Mouse (Mus musculus): ENCODE results near the gene Acot3. TPM values are rescaled to one million over a fixed set of nuclear protein-coding genes. Genes with fewer than 3 reads are reported as not detected.
"Not testable (repeated sequence)": the region's sequence is repeated elsewhere in the genome, so short reads cannot be mapped to it uniquely, and the experiment has no call there.

Gene Acot3
- polyA plus RNA-seq, 1 experiment from 2014 or later = 1.4 TPM

DNA sequence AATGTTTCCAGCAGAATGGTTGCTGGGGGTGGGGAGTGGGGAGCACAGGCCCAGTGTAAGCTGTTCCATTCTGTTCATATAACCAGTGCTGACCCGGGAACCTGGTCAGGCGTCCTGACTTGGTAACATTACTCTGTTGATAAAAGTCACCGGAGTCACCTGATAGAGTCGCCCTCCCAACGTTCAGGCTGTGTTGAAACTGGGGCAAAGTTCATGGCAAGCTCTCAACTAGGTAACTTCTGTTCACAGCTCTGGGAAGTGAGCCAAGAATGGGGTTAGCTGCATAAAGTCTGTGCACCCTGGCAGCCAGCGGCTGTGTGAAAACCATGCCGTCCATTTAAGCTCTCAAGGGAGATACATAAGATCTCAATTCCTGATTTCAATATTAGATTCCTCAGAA is 31.4 kb upstream of the Acot3 start:
- H3K27me3 ChIP-seq (replicated peaks; ENCODE audit: control insufficient read depth, insufficient read depth, low read length); H3K9me3 ChIP-seq (ENCODE audit: control insufficient read depth, low read length); H3K4me1 ChIP-seq (ENCODE audit: control insufficient read depth, insufficient read depth, low read depth, low read length); H3K27ac ChIP-seq (ENCODE audit: low read depth, low read length); H3K9ac ChIP-seq (ENCODE audit: low read depth, low read length); H3K4me2 ChIP-seq (ENCODE audit: low read length); H3K4me3 ChIP-seq (ENCODE audit: low read length); H3K36me3 ChIP-seq (ENCODE audit: control insufficient read depth, insufficient read depth, low read length): not testable (repeated sequence)
- peak; percentile 67 for ATAC-seq
- WGBS = 51% methylated on average over 7 of the region's 7 CpGs

DNA sequence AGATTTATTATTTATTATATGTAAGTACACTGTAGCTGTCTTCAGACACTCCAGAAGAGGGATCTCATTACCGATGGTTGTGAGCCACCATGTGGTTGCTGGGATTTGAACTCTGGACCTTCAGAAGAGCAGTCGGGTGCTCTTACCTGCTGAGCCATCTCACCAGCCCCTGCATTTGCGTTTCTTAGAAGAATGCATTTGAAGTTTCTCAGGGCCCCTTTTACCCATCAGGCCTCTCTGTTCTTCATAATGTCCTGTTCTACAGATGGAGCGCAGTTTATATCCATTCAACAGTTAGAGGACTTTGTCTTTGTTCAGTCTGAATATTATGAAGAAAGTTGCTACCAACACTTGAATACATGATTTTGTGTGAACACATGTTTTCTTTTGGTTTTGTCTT is 29.7 kb upstream of the Acot3 start:
- H3K9me3 ChIP-seq (ENCODE audit: control insufficient read depth, low read length); H3K27me3 ChIP-seq (replicated peaks; ENCODE audit: control insufficient read depth, insufficient read depth, low read length); H3K4me3 ChIP-seq (ENCODE audit: low read length); H3K4me2 ChIP-seq (ENCODE audit: low read length); H3K36me3 ChIP-seq (ENCODE audit: control insufficient read depth, insufficient read depth, low read length); H3K9ac ChIP-seq (ENCODE audit: low read depth, low read length); H3K4me1 ChIP-seq (ENCODE audit: control insufficient read depth, insufficient read depth, low read depth, low read length); ATAC-seq; H3K27ac ChIP-seq (ENCODE audit: low read depth, low read length): not testable (repeated sequence)
- WGBS = 95% methylated on average over 4 of the region's 4 CpGs

DNA sequence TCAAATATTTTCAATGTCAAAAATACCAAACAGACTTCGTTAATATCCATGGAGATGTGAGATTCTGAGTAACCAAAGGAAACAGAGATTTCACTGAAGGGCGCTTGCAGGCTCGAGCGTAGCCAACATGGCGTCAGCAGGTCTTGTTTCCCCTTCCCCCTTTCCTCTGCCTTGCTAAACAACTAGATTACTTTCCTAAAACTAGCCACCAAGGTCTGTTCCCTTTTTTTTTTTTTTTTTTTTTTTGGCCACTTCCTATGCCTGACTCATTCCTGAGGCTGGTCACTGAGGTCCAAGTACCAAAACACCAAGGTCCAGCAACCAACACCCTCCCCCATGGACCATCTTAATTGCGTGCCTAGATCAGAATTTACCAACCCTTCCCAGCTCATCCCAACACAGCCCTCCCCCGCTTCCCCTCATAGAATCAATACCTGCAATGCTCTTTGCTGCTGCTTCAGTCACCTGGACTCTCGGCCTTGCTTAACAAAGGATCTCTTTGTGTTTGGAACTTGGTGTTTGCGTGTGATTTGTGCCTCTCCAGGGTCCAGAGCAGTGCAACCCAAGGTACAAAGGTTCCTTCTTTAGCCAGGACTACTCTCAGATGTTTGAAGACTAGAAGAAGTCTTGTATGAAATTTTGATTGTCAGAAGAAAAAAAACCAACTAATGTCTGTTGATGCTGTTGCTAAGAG is 28.7 kb upstream of the Acot3 start:
- Histone ChIP-seq H3K4me1 (ENCODE audit: control insufficient read depth, insufficient read depth, low read depth, low read length) (no peaks in the 10 kb centered on the region), H3K36me3 (ENCODE audit: control insufficient read depth, insufficient read depth, low read length) (no peaks in the 10 kb centered on the region), H3K27ac (ENCODE audit: low read depth, low read length) (no peak overlapping the region), H3K9me3 (ENCODE audit: control insufficient read depth, low read length) (no peaks in the 10 kb centered on the region), H3K9ac (ENCODE audit: low read depth, low read length) (no peak overlapping the region), H3K27me3 (replicated peaks; ENCODE audit: control insufficient read depth, insufficient read depth, low read length) (no peaks in the 10 kb centered on the region), H3K4me2 (ENCODE audit: low read length) (no peak overlapping the region), H3K4me3 (ENCODE audit: low read length) (no peak overlapping the region)
- ATAC-seq = no peak
- 87% methylated on average over 9 of the region's 9 CpGs for WGBS

DNA sequence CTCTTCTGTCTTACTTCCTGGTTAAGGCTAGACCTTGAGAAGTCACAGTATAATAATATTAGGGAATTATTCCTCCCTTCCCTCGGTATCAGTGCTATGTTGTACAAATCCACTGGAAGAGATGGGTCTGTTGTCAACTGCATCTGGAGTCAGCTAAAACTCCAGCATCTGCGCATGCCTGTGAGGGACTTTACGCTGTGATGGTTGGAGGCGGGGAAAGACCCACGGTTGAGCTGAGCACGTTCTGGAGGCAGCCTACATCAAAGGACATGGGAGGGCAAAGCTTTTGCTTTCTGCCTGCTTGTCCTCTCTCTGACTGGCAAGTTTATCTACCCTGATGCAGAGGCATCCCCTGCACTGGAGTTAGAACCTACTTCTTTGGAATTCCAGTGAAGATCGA is 26.1 kb upstream of the Acot3 start:
- no peak overlapping the region for H3K9ac ChIP-seq (ENCODE audit: low read depth, low read length)
- no peak for ATAC-seq

DNA sequence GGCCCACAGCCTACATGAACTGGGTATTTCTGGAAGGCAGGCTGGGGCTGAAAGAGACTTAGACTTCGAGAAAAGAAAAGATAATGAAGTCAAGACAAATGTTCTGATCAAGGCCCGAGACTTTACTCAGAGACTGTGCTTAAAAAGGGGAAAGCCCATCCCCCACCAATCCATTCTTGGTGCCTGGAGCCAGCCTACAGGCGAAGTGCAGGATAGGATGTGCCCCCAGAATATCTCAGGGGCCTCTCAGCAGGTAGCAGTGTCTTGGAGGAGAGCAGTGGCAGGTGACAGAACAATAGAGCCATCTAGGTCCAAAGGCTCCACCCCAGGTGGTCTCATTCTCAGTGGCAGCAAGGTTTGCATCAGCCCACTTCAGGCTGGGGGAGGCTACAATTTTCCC is 23.6 kb upstream of the Acot3 start:
- H3K4me1 ChIP-seq (ENCODE audit: control insufficient read depth, insufficient read depth, low read depth, low read length); ATAC-seq; H3K27me3 ChIP-seq (replicated peaks; ENCODE audit: control insufficient read depth, insufficient read depth, low read length); H3K4me3 ChIP-seq (ENCODE audit: low read length); H3K27ac ChIP-seq (ENCODE audit: low read depth, low read length); H3K4me2 ChIP-seq (ENCODE audit: low read length); H3K9me3 ChIP-seq (ENCODE audit: control insufficient read depth, low read length); H3K36me3 ChIP-seq (ENCODE audit: control insufficient read depth, insufficient read depth, low read length); H3K9ac ChIP-seq (ENCODE audit: low read depth, low read length): not testable (repeated sequence)
- 32% methylated on average over 3 of the region's 3 CpGs for WGBS

More for the DNA sequence above, 26.1 kb upstream of the Acot3 start:
- WGBS = 91% methylated on average over 7 of the region's 7 CpGs
- no peaks in the 10 kb centered on the region for H3K9me3 ChIP-seq (ENCODE audit: control insufficient read depth, low read length)
- H3K27me3 ChIP-seq (replicated peaks; ENCODE audit: control insufficient read depth, insufficient read depth, low read length) = no peaks in the 10 kb centered on the region
- H3K4me1 ChIP-seq (ENCODE audit: control insufficient read depth, insufficient read depth, low read depth, low read length) = no peaks in the 10 kb centered on the region
- H3K36me3 ChIP-seq (ENCODE audit: control insufficient read depth, insufficient read depth, low read length) = no peaks in the 10 kb centered on the region
- no peak overlapping the region for H3K27ac ChIP-seq (ENCODE audit: low read depth, low read length)
- H3K4me3 ChIP-seq (ENCODE audit: low read length) = no peak overlapping the region
- H3K4me2 ChIP-seq (ENCODE audit: low read length) = no peak overlapping the region

DNA sequence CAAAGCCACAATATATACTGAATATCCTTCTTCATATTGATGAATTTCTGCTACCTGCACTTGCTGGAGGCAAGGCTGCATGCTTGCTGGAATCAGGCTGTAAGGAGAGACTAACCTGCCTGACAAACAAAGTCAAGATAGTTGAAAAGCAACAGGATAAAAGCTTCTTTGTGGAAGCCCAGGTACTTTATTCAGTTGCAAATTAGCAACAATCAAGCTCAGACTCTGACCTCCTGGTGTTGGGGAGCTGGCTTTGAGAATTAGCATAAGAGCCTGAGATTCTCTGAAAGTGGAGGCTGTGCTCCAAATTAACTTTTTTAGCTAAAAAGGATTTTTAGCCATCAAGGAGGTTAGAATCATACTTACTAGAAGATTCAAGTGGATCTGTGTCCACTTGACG is 22.9 kb upstream of the Acot3 start:
- not testable (repeated sequence) for H3K27me3 ChIP-seq (replicated peaks; ENCODE audit: control insufficient read depth, insufficient read depth, low read length); H3K4me2 ChIP-seq (ENCODE audit: low read length); ATAC-seq; H3K9ac ChIP-seq (ENCODE audit: low read depth, low read length); H3K9me3 ChIP-seq (ENCODE audit: control insufficient read depth, low read length); H3K4me3 ChIP-seq (ENCODE audit: low read length); H3K27ac ChIP-seq (ENCODE audit: low read depth, low read length); H3K4me1 ChIP-seq (ENCODE audit: control insufficient read depth, insufficient read depth, low read depth, low read length); H3K36me3 ChIP-seq (ENCODE audit: control insufficient read depth, insufficient read depth, low read length)
- 93% methylated on average over 1 of the region's 1 CpGs for WGBS

DNA sequence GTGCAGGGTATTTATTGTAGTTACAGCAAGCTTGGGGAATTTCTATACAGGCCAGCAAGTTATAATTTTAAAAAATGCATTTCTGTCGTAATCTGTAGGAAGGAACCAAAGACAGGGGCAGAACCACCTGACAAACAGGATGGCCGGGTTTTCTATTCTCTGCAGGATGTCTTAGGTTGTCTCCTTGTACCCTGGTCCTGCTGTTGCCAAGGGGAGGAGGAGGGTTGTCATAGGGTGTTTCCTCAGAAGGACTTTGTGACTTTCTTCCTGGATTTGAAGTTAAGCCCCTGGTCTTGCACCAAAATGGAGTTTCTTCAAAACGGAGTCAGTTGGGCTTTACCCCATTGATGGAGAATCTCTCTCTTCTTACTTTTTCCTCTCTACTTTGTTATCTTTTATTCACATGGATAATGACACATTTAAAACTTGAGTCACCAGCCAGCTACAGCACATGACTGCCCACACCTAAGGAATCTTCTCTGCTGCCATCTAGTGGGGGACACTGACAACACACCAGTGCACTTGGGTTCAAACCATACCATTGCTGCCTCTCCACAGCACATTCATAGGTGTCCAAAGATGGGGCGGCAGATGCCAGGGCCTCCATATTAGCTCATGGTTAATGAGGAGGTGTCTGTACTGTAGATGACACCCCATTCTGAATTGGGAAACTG is 21.1 kb upstream of the Acot3 start:
- Histone ChIP-seq H3K9ac (ENCODE audit: low read depth, low read length) (no peak overlapping the region), H3K36me3 (ENCODE audit: control insufficient read depth, insufficient read depth, low read length) (no peaks in the 10 kb centered on the region), H3K27me3 (replicated peaks; ENCODE audit: control insufficient read depth, insufficient read depth, low read length) (no peaks in the 10 kb centered on the region), H3K27ac (ENCODE audit: low read depth, low read length) (no peak overlapping the region), H3K4me1 (ENCODE audit: control insufficient read depth, insufficient read depth, low read depth, low read length) (no peaks in the 10 kb centered on the region), H3K4me3 (ENCODE audit: low read length) (no peak overlapping the region), H3K9me3 (ENCODE audit: control insufficient read depth, low read length) (no peaks in the 10 kb centered on the region), H3K4me2 (ENCODE audit: low read length) (no peak overlapping the region)
- WGBS = 69% methylated on average over 4 of the region's 4 CpGs
- ATAC-seq = peak; percentile 73; the same call in 1 of the 2 replicates

DNA sequence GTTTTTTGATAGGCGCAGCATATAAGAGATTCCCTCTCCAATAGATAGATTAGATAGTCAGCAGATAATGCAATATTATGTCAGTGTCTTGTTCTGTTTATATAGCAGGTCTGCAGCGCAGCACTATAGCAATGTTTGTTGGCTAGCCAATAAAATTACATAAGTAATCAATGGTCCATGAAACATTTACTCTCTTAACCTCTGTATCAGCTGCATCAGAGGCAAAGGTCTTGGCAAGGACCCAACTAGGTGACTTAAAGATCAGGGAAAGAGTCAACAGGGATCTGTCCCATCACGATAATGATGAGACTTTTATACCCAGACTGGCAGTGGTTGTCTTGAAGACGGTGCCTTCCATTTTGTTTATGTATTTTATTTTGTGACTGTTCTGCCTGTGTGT is 19.1 kb upstream of the Acot3 start:
- ATAC-seq = no peak

DNA sequence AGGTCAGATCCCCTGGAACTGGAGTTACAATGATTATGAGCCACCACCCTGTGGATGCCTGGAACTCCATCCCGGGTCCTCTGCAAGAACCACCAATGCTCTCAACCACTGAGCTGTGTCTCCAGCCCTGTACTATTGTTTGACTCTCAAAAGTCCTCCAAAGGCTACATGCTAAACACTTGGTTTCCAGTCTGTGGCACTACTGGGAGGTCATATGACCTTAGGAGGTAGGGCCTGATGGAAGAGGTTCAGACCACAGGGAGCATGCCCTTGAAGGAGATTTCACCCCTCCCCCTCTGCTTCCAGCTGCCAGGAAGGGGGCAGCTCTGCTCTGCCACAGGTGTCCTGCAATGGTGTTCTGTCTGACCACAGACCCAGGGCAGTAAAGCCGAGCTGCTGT is 18.6 kb upstream of the Acot3 start:
- H3K36me3 ChIP-seq (ENCODE audit: control insufficient read depth, insufficient read depth, low read length); H3K4me3 ChIP-seq (ENCODE audit: low read length); H3K4me2 ChIP-seq (ENCODE audit: low read length); H3K4me1 ChIP-seq (ENCODE audit: control insufficient read depth, insufficient read depth, low read depth, low read length); H3K9ac ChIP-seq (ENCODE audit: low read depth, low read length); H3K27ac ChIP-seq (ENCODE audit: low read depth, low read length); H3K27me3 ChIP-seq (replicated peaks; ENCODE audit: control insufficient read depth, insufficient read depth, low read length); H3K9me3 ChIP-seq (ENCODE audit: control insufficient read depth, low read length); ATAC-seq: not testable (repeated sequence)
- 83% methylated on average over 2 of the region's 2 CpGs for WGBS

More for the DNA sequence above, 19.1 kb upstream of the Acot3 start:
- Histone ChIP-seq H3K4me3 (ENCODE audit: low read length) (no peak overlapping the region), H3K27me3 (replicated peaks; ENCODE audit: control insufficient read depth, insufficient read depth, low read length) (no peaks in the 10 kb centered on the region; the same call in 1 of the 2 replicates), H3K9me3 (ENCODE audit: control insufficient read depth, low read length) (no peaks in the 10 kb centered on the region), H3K4me1 (ENCODE audit: control insufficient read depth, insufficient read depth, low read depth, low read length) (no peaks in the 10 kb centered on the region), H3K27ac (ENCODE audit: low read depth, low read length) (no peak overlapping the region), H3K9ac (ENCODE audit: low read depth, low read length) (no peak overlapping the region), H3K4me2 (ENCODE audit: low read length) (no peak overlapping the region), H3K36me3 (ENCODE audit: control insufficient read depth, insufficient read depth, low read length) (no peaks in the 10 kb centered on the region)
- 88% methylated on average over 4 of the region's 4 CpGs for WGBS
